Mouse (Mus musculus): ENCODE results near the gene Crygn.
A peak's percentile ranks its signal among the peaks of the same experiment; 100 is the strongest.

The Crygn gene

DNA sequence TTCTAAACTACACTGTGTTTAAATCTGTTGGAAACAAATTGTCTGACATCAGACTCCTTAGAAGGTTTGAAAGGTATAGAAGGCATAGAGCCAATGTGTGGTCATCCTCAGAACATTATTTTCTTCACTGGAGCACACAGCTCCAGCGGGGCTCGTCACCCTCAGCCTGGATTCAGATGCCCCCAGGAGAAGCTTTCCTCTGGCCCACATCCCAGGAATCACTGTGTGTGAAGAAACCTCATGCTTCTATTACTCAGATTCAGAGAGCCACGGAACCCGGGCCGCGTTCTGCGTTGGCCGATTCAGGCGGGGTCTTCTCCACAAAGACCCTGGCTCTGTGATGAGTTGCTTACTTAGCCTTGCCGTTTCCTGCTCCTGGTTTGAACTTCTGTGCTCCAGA lies 13.9 kb downstream of the Crygn start:
- no peak for DNase-seq

GRCm38 (mm10) chr5:24741172-24741885 lies 16.5 kb downstream of the Crygn start:
- no peak for DNase-seq

- peak; percentile 67 for DNase-seq
These were observed 18.6 kb downstream of the Crygn start for GRCm38 (mm10) chr5:24739141-24739753.

DNA sequence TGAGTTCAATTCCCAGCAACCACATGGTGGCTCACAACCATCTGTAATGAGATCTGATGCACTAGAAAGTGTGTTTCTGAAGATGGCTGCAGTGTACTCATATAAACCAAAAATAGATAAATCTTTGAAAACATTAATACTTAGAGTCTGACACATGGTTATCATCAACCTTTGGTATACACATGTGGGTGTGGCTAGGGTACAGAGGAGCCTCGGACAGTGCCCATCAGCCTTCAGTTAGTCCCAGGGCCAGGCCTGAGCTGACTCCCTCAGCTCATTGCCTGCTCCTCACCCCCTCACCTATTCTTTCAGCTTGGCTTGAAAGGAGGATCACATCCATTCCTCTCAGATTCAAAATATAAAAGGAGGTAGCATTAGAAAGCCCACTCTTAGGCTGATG lies 19.3 kb downstream of the Crygn start:
- DNase-seq: no peak

GRCm38 (mm10) chr5:24737595-24737994 lies 20.2 kb downstream of the Crygn start:
- no peak for DNase-seq

- DNase-seq: no peak
These were observed 23.9 kb downstream of the Crygn start for GRCm38 (mm10) chr5:24733771-24734426.

GRCm38 (mm10) chr5:24733134-24733533 lies 24.7 kb downstream of the Crygn start:
- peak; percentile 47 for DNase-seq

DNA sequence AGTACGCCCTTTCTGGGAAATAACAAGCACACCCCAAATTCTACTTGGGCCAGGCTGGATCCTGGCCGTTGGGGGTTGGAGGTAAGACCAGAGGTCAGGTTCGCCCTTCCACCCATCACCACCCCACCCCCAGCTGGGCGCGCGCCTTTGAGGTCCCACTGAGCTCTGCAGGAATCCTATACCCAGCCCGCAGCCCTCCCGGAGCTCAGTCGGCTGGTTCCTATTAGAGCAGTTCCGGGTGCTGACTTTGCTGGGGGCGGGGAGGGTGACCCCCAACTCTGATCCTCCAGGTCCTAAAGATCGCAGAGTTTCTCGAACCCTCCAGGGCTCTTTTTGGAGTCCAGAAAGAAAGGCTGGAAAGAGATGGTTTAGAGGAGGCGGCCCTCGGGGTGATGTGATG lies 26.8 kb downstream of the Crygn start:
- DNase-seq: no peak

DNA sequence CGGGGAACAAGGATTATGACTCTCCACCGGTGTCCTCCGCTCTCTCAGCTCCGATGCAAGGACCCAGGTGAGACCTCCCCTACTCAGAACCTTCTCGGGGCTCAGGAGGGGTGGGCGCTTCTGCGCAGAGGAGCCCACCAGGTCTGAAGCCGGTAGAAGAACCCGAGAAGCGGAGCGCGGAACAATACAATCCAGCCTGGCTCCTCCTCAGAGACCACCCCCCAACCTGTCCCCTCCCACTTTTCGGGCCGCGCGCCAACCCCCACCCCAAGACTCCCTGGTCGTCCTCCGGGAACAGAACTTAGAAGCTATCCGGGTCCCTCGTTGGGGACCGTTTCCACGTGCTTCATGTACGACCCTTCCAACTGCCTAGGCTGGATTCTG lies 27.3 kb downstream of the Crygn start, which contains the start of gene Wdr86:
TSS of gene Wdr86 (minus strand) at position 240 of the 384 bp plus-strand sequence.
- no peak for DNase-seq

DNA sequence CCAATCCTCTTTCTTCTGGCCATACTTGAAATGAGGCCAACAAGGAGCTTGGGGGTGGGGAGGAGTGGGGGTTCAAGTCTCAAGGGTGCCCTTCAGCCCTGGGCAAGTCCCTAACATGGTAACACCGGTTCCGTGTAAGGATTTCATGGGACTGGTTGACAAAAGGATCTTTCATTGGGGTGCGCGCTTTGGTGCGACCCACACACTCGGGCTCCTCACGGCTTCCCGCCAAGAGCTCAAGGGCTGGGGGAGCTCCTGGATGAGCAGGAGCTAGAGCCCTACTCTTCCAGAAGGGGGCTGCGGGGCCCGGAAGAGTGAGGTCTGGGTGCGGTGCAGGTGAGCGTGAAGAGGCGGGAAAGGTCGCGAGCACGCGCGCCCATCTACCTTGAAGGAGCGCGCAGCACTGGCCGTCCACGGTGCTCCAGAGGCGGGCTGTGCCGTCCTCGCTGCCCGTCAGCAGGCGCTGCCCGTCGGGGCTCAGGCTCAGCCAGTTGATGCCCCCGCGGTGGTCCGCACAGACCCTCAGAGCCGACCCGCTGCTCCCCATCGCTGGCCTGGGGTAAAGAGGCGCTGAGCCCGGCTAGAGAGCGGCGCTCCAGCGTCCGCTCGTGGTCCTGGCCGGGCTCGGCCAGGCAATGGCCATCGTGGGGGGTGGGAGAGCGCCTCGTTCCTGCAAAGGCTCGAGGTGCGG lies 27.9 kb downstream of the Crygn start:
- DNase-seq: no peak

GRCm38 (mm10) chr5:24726901-24727836 lies 30.6 kb downstream of the Crygn start:
- peak; percentile 29 for DNase-seq

- DNase-seq: no peak
These were observed 31.9 kb downstream of the Crygn start for GRCm38 (mm10) chr5:24725897-24726296.

DNA sequence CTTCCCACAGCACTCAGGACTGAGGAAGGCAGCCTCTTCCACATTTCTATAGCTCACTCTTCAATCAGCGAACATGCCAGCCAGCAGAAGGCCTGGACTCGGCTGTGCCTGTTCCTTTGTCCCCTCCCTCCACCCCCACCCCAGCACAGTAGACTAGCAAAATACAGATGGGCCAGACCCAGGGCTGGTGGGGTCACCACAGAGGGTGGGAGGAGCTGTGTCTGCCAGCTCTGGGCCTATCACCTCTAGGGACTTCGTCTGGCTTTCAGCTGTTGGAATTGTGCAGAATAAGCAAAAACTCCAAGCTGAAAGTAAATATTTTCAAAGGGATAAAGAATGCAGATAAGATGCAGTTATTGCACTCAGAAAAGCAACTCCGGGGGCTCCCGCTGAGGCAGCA lies 33.0 kb downstream of the Crygn start:
- no peak for DNase-seq

DNA sequence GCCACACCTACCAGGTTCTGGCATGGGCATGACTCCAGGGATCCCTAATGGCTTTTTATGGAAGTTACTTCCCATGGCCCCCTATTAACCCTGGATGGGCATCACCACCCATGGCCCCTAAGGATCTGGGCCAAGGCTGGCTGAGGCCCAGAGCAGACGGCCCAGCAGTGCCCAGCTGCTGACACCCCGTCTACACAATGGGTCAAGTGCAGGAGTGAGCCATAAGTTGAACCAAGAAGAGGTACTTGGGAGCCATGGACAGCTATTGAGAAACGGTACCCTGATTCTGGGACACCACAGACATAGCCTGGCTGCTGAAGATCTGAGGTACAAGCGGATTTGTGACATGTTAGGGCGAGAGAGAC lies 33.6 kb downstream of the Crygn start:
- no peak for DNase-seq

DNA sequence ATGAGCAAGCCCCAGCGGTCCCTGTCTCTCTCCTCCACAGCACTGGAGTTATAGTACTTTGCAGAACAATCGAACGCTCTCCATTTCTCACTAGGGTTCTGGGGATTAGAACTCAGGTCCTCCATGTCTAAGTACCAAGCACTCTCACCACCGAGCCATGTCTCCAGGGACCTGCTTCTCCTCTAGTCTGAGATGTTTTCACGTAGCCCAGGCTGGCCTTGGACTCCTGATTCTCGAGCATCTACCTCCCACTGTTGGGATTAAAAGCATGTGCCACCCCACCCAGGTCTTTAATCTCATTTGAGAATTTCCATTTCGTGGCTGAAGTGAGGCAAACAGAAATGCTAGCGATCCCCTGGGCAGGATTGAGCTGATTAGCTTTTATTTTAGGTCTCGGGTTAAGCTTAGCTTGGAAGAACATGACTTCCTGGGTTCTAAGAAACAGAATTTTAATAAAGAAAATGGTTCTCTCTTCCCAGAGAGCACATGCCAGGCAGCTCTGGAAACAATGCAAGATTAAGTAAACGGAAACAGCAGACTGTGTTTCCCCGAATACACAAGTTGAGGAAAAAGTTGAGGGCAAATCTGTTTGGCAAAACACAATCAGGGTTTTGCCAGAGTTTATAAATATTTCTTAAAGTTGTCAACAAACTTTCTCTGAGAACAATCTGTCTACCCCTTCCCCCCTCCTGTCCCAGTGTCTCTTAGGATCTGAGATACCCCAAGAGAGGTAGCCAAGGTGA lies 34.1 kb downstream of the Crygn start:
- no peak for DNase-seq

DNA sequence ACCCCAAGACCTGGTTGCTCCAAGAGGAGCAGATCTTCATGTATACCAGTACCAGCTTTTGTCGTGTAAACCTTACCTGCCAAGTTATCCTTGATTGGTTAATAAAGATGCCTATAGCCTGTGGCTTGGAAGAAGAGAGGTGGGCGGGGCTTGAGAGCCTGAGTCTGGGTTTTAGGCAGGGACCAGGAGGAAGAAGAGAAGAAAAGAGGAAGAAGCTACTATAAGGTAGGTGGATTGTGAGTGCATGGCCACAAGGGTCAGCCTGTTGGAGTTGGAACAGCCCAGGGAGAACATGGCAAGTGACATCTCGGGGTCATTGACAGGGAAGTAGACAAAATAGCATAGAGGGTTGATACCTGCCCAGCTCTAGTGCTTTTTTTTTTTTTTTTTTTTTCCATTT lies 38.0 kb downstream of the Crygn start:
- no peak for DNase-seq

DNA sequence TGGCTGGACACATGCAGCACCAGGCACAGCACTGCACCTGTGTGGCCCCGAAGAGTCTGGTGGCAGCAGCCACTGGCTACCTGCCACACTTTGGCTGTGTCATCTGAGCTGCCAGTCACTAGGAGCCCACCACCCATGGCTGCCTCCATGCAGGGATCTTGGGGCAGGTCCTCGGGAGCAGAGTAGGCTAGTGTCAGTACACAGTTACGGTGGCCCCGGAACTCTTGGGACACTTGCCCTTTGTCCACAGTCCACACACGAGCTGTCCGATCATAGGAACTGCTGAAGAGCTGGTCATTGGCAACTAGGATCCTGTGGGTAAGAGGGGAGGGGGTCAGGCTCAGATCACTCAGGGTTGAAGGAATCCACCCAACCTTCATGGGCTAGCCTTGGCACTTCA lies 39.7 kb downstream of the Crygn start:
- no peak for DNase-seq

DNA sequence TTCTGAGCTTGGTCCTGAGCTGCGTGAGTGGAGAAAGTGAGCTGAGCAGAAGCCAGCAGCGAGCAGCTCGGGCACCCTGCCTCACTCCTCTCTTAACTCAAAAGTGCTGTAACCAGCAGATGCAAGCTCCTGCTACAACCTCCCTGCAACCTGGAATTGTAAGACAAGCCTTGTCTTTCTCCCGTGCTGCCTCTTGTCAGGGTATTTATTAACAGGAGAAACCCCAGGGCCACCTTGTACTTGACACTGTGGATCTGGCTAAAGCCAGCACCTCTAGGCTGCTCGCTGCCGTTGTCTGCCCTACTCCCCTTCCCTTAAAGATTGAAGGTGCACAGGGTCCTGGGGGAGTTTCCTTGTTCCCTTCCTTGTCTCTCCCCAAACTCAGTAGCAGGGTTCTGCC lies 43.8 kb downstream of the Crygn start:
- DNase-seq: peak; percentile 52

DNA sequence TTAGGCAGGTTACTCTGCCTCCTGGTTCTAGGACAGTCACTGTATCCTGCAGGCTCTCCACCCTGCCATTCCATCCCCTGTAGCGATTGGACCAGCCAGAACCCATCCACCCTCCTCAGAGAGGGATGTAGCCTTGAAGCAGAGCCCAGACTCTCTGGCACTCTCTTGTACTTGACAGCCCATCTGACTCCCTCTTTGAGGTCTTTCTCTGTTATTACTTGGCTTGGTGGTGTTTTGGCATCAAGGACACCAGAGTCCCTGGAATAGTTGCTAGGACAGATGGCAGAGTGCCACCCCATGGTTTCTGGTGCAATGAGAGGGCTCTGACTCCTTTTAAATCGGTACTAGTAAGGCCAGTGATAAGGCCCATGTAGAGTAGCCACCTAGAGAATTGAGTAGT lies 44.6 kb downstream of the Crygn start:
- no peak for DNase-seq

DNA sequence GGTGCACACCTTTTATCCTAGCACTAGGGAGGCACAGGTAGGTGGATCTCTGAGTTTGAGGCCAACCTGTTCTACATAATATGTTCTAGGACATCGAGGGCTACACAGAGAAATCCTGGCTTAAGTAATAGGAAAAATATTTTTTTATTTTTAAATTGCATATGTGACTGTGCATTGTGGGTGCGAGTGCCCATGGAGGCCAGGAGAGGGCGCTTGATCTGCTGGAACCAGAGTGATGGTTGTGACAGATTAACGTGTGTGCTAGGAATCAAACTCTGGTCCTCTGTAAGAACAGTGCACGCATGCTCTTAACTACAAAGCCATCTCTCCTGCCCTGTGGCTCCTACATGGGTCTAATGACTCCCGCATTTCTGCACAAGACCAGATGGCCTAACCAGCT lies 46.2 kb downstream of the Crygn start:
- DNase-seq: no peak

GRCm38 (mm10) chr5:24709962-24710361 lies 47.8 kb downstream of the Crygn start:
- no peak for DNase-seq

GRCm38 (mm10) chr5:24704615-24705014 lies 53.2 kb downstream of the Crygn start:
- DNase-seq: no peak

Measured in kidney, adult 9 months (tissue).